Mouse (Mus musculus): ENCODE data around the gene Glb1. TPM values are rescaled to one million over a fixed set of nuclear protein-coding genes. Genes with fewer than 3 reads are reported as not detected.

The Glb1 gene
- polyA plus RNA-seq, 1 experiment: 22.2 TPM

DNA sequence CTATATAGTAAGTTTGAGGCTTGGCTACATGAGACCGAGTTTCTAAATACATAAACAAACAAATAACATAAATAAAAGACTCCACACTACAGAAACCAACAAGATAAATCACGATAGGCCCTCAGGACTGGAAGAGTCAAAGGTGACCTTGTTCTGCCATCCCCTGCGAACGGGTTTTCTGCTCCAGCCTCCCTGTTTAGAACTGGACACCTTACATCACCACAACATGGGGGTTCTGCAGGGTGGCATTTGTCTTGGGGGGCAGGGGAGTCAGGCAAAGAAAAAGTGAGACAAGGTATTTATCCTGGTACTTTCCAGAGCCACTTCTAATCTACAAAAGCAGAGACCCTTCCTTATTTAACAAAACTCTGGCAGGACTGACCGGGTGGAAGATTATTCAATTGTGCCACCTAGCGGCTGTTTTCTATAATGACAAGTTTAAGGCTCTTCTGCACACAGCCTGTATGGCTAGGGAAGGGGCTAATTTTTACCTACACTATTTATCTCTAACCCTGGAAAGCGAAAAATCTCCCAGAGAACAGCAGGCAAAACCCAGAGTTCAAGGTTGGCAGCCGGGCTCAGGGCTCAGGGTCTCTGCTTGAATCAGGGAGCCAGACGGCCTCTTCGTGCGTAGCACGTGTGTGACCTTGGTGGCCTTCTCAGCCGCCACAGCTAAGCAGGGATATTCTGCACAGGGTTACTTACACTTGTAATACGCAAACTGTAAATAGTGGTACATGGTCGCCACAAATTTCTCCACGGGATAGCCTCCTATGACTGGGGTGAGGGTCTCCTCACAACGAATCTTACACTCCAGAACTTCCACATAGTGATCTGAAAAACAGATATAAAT, 19.8 kb upstream of the Glb1 start:
- no peaks in the 10 kb centered on the region for H3K27me3 ChIP-seq (ENCODE audit: control insufficient read depth, insufficient read depth, low read length)
- no peaks in the 10 kb centered on the region for H3K4me1 ChIP-seq (ENCODE audit: control insufficient read depth, insufficient read depth, low read length)
- DNase-seq: peak; percentile 21 to 26
- TF ChIP-seq POLR2A (IDR thresholded peaks at IDR 0.05; ENCODE audit: borderline replicate concordance, insufficient read depth, low read length) (no peak), CTCF (IDR thresholded peaks at IDR 0.05; ENCODE audit: borderline replicate concordance, insufficient read depth, low read depth, low read length) (peak; percentile 42; the same call in 1 of the 2 replicates)
- no peak overlapping the region for H3K4me3 ChIP-seq (replicated peaks; ENCODE audit: insufficient read depth, low read depth, low read length)
- WGBS: 70% methylated on average over 17 of the region's 17 CpGs
- H3K27ac ChIP-seq (ENCODE audit: insufficient read depth, low read length): no peak overlapping the region

GRCm38 (mm10) chr9:114382936-114383710, 17.8 kb upstream of the Glb1 start:
- Histone ChIP-seq H3K27ac (ENCODE audit: insufficient read depth, low read length) (no peak overlapping the region), H3K27me3 (ENCODE audit: control insufficient read depth, insufficient read depth, low read length) (no peaks in the 10 kb centered on the region), H3K4me3 (replicated peaks; ENCODE audit: insufficient read depth, low read depth, low read length) (no peak overlapping the region), H3K4me1 (ENCODE audit: control insufficient read depth, insufficient read depth, low read length) (no peaks in the 10 kb centered on the region)
- no peak for DNase-seq
- WGBS: 91% methylated on average over 17 of the region's 17 CpGs
- no peak for TF ChIP-seq POLR2A (IDR thresholded peaks at IDR 0.05; ENCODE audit: borderline replicate concordance, insufficient read depth, low read length)
- TF ChIP-seq CTCF (IDR thresholded peaks at IDR 0.05; ENCODE audit: borderline replicate concordance, insufficient read depth, low read depth, low read length): no peak

GRCm38 (mm10) chr9:114384691-114385090, 16.2 kb upstream of the Glb1 start:
- Histone ChIP-seq H3K27ac (ENCODE audit: insufficient read depth, low read length) (no peak overlapping the region), H3K4me3 (replicated peaks; ENCODE audit: insufficient read depth, low read depth, low read length) (no peak overlapping the region), H3K4me1 (ENCODE audit: control insufficient read depth, insufficient read depth, low read length) (no peaks in the 10 kb centered on the region; the same call in 1 of the 2 replicates), H3K27me3 (ENCODE audit: control insufficient read depth, insufficient read depth, low read length) (no peaks in the 10 kb centered on the region)
- TF ChIP-seq CTCF (IDR thresholded peaks at IDR 0.05; ENCODE audit: borderline replicate concordance, insufficient read depth, low read depth, low read length): no peak
- TF ChIP-seq POLR2A (IDR thresholded peaks at IDR 0.05; ENCODE audit: borderline replicate concordance, insufficient read depth, low read length): no peak
- WGBS: 90% methylated on average over 24 of the region's 24 CpGs
- DNase-seq: no peak

- Histone ChIP-seq H3K27ac (ENCODE audit: insufficient read depth, low read length) (no peak overlapping the region), H3K4me3 (replicated peaks; ENCODE audit: insufficient read depth, low read depth, low read length) (no peak overlapping the region), H3K27me3 (ENCODE audit: control insufficient read depth, insufficient read depth, low read length) (no peaks in the 10 kb centered on the region), H3K4me1 (ENCODE audit: control insufficient read depth, insufficient read depth, low read length) (no peaks in the 10 kb centered on the region; the same call in 1 of the 2 replicates)
- 98% methylated on average over 10 of the region's 10 CpGs for WGBS
- DNase-seq: no peak
- no peak for TF ChIP-seq POLR2A (IDR thresholded peaks at IDR 0.05; ENCODE audit: borderline replicate concordance, insufficient read depth, low read length)
- TF ChIP-seq CTCF (IDR thresholded peaks at IDR 0.05; ENCODE audit: borderline replicate concordance, insufficient read depth, low read depth, low read length): no peak
Measured at GRCm38 (mm10) chr9:114385160-114385559, 15.7 kb upstream of the Glb1 start.

DNA sequence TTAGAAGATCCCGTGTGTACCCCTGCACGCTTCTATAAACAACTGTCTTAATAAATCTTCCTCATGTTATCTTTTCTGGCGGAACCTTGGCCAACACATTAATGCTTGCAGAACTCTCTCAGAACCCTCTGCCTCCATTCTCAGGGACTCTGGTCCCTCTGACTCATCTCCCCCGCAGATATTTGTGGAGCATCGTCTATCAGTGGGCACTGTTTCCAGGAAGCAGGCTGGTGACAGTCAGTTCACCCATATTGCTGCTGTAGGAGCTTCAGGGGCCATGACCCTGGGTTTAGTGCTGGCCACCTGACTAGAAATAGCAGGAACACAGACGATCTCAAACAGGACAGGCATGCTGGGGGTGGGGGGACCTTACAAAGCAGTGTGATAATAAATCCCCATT, 13.8 kb upstream of the Glb1 start:
- no peak for DNase-seq
- TF ChIP-seq POLR2A (IDR thresholded peaks at IDR 0.05; ENCODE audit: borderline replicate concordance, insufficient read depth, low read length) (no peak), CTCF (IDR thresholded peaks at IDR 0.05; ENCODE audit: borderline replicate concordance, insufficient read depth, low read depth, low read length) (no peak)
- no peaks in the 10 kb centered on the region; the same call in 1 of the 2 replicates for H3K4me1 ChIP-seq (ENCODE audit: control insufficient read depth, insufficient read depth, low read length)
- 62% methylated on average over 6 of the region's 6 CpGs for WGBS
- no peaks in the 10 kb centered on the region for H3K27me3 ChIP-seq (ENCODE audit: control insufficient read depth, insufficient read depth, low read length)
- H3K27ac ChIP-seq (ENCODE audit: insufficient read depth, low read length): no peak overlapping the region
- H3K4me3 ChIP-seq (replicated peaks; ENCODE audit: insufficient read depth, low read depth, low read length): no peak overlapping the region

- WGBS: 74% methylated on average over 8 of the region's 8 CpGs
- no peak overlapping the region for H3K4me3 ChIP-seq (replicated peaks; ENCODE audit: insufficient read depth, low read depth, low read length)
Measured at GRCm38 (mm10) chr9:114388288-114388687, 12.6 kb upstream of the Glb1 start.

DNA sequence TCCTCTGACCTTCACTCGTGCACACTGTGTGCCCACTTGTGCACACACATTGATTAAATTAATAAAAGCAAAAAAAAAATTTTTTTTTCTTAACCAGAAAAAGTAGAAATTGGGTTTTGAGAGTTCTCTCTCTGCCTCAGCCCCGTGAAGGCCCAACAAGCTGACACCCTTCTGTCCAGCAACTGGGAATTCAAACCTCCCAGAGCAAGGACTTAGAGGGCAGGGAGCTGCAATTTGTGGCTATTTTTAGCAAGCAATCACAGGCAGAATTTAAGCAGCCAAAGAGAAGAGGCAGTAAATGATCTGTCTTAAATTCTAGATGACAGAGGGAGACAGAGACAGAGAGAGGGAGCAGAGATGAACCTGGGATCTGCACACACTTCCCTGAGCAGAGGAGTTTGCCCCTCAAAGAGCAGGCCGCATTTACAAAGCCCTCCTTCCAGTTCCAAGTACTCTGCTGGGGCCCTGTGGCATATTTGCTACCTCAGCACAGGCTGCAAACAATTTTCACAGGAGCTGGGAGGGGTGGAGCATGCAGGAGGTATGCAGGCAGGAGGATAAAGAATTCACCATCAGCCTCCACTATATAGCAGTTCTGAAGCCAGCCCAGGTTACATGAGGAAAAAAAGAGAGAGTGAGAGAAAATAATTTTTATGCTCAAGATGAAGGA, 12.0 kb upstream of the Glb1 start:
- no peak overlapping the region for H3K4me3 ChIP-seq (replicated peaks; ENCODE audit: insufficient read depth, low read depth, low read length)
- no peak for DNase-seq
- no peaks in the 10 kb centered on the region; the same call in 1 of the 2 replicates for H3K4me1 ChIP-seq (ENCODE audit: control insufficient read depth, insufficient read depth, low read length)
- WGBS: 79% methylated on average over 3 of the region's 3 CpGs
- H3K27me3 ChIP-seq (ENCODE audit: control insufficient read depth, insufficient read depth, low read length): no peaks in the 10 kb centered on the region
- TF ChIP-seq CTCF (IDR thresholded peaks at IDR 0.05; ENCODE audit: borderline replicate concordance, insufficient read depth, low read depth, low read length) (no peak), POLR2A (IDR thresholded peaks at IDR 0.05; ENCODE audit: borderline replicate concordance, insufficient read depth, low read length) (no peak)
- no peak overlapping the region for H3K27ac ChIP-seq (ENCODE audit: insufficient read depth, low read length)

More at GRCm38 (mm10) chr9:114388288-114388687, 12.6 kb upstream of the Glb1 start:
- no peaks in the 10 kb centered on the region for H3K27me3 ChIP-seq (ENCODE audit: control insufficient read depth, insufficient read depth, low read length)
- no peak for TF ChIP-seq POLR2A (IDR thresholded peaks at IDR 0.05; ENCODE audit: borderline replicate concordance, insufficient read depth, low read length)
- TF ChIP-seq CTCF (IDR thresholded peaks at IDR 0.05; ENCODE audit: borderline replicate concordance, insufficient read depth, low read depth, low read length): no peak
- no peak overlapping the region for H3K27ac ChIP-seq (ENCODE audit: insufficient read depth, low read length)
- no peak for DNase-seq
- H3K4me1 ChIP-seq (ENCODE audit: control insufficient read depth, insufficient read depth, low read length): no peaks in the 10 kb centered on the region; the same call in 1 of the 2 replicates
